Mouse (Mus musculus): Measurements from ENCODE around the gene Creb5. TPM values are rescaled to one million over a fixed set of nuclear protein-coding genes. Genes with fewer than 3 reads are reported as not detected.

Creb5 gene
- polyA plus RNA-seq, 1 experiment from 2014 or later, result 5.4 TPM

DNA sequence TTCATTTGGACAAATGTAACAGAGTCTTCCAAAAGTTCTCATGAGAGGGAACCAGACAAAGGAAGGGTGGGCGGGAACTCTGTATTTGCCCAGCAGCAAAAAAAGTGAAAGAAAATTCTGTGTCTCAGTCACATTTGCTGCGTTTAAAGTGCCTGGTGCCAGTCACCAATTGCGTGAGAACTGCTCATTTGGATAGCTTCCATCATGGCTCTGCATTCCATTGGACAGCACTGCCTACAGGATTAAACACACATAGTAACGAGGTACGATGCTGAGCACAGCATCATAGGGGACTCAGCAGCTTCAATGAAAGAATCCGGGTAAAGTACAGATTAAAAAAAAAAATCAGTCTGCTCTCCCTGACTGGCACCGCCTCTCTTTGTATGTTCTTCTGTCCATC lies 443.4 kb downstream of the Creb5 start:
- no peak for ATAC-seq
- TF ChIP-seq CTCF (IDR thresholded peaks at IDR 0.05), result no peak
- TF ChIP-seq EP300 (IDR thresholded peaks at IDR 0.05), result no peak
- H3K27ac ChIP-seq (ENCODE audit: low read length), result no peak overlapping the region
- H3K36me3 ChIP-seq (ENCODE audit: insufficient read depth, low read length), result no peaks in the 10 kb centered on the region
- no peaks in the 10 kb centered on the region for H3K4me1 ChIP-seq (ENCODE audit: insufficient read depth, low read depth, low read length)
- no peak overlapping the region for H3K4me3 ChIP-seq (ENCODE audit: low read depth, low read length)
- no peaks in the 10 kb centered on the region for H3K27me3 ChIP-seq (replicated peaks; ENCODE audit: insufficient read depth, low read length)
- no peak overlapping the region for H3K9ac ChIP-seq (replicated peaks; ENCODE audit: low read depth)
- DNase-seq (ENCODE audit: low spot score), result no peak
- H3K9me3 ChIP-seq (ENCODE audit: low read length), result no peaks in the 10 kb centered on the region
- 70% methylated on average over 7 of the region's 7 CpGs for WGBS
- H3K4me2 ChIP-seq (replicated peaks; ENCODE audit: low read depth, low read length), result no peak overlapping the region

DNA sequence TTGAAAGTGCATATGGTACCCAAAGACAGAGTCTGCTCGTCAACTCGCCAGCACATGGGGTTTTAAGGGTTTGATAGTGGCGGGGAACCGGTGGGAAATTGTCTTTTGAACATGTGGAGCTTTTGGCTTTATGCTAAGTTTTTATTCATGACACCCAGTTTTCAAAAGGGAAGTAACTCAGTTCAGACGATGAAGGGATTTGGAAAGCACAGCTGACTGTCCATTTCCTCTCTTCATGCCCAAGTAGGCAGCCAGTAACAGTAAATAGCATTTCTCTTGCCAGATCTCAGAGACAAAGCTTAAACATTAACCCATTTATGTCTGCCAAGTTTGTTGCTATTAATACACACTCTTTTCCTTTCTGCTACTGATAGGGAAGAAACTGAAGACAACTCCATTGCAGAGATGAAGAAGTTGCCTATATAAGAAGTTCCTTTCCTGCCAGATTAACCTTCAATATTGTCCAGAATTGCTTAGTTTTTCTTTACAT lies 444.0 kb downstream of the Creb5 start:
- TF ChIP-seq CTCF (IDR thresholded peaks at IDR 0.05), result no peak
- no peak for TF ChIP-seq EP300 (IDR thresholded peaks at IDR 0.05)
- no peaks in the 10 kb centered on the region for H3K36me3 ChIP-seq (ENCODE audit: insufficient read depth, low read length)
- WGBS, result 49% methylated on average over 5 of the region's 5 CpGs

DNA sequence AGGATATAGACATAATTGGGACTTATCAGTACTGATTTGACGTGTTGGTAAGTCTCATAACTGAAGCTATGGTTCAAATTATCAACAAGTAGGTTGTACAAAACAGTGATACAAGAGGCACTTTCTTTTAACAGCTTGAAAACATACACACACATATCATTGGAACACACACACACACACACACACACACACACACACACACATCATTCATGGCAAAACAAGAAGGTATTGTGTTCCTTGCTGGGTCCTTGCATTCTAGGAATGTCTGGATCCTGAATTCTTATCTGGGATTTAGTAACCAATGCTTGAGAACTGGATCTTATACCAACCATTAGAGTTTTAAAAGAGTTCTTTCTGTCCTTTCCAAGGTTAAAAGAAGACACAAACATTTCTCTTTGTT lies 446.5 kb downstream of the Creb5 start:
- no peaks in the 10 kb centered on the region for H3K4me1 ChIP-seq (ENCODE audit: insufficient read depth, low read depth, low read length)
- no peaks in the 10 kb centered on the region for H3K27me3 ChIP-seq (replicated peaks; ENCODE audit: insufficient read depth, low read length)
- no peak overlapping the region for H3K4me3 ChIP-seq (ENCODE audit: low read depth, low read length)
- H3K27ac ChIP-seq (ENCODE audit: low read length), result no peak overlapping the region
- no peak for TF ChIP-seq EP300 (IDR thresholded peaks at IDR 0.05)
- TF ChIP-seq CTCF (IDR thresholded peaks at IDR 0.05), result no peak
- H3K9ac ChIP-seq (replicated peaks; ENCODE audit: low read depth), result no peak overlapping the region
- DNase-seq (ENCODE audit: low spot score), result no peak
- no peaks in the 10 kb centered on the region for H3K9me3 ChIP-seq (ENCODE audit: low read length)
- WGBS, result 79% methylated on average over 1 of the region's 1 CpGs
- ATAC-seq, result no peak
- H3K4me2 ChIP-seq (replicated peaks; ENCODE audit: low read depth, low read length), result no peak overlapping the region
- no peaks in the 10 kb centered on the region for H3K36me3 ChIP-seq (ENCODE audit: insufficient read depth, low read length)

More for the DNA sequence above, 444.0 kb downstream of the Creb5 start:
- Histone ChIP-seq H3K4me3 (ENCODE audit: low read depth, low read length) (no peak overlapping the region), H3K9ac (replicated peaks; ENCODE audit: low read depth) (no peak overlapping the region), H3K27me3 (replicated peaks; ENCODE audit: insufficient read depth, low read length) (no peaks in the 10 kb centered on the region), H3K4me1 (ENCODE audit: insufficient read depth, low read depth, low read length) (no peaks in the 10 kb centered on the region), H3K27ac (ENCODE audit: low read length) (no peak overlapping the region), H3K9me3 (ENCODE audit: low read length) (no peaks in the 10 kb centered on the region), H3K4me2 (replicated peaks; ENCODE audit: low read depth, low read length) (no peak overlapping the region)
- DNase-seq (ENCODE audit: low spot score) (no peak), ATAC-seq (no peak)

DNA sequence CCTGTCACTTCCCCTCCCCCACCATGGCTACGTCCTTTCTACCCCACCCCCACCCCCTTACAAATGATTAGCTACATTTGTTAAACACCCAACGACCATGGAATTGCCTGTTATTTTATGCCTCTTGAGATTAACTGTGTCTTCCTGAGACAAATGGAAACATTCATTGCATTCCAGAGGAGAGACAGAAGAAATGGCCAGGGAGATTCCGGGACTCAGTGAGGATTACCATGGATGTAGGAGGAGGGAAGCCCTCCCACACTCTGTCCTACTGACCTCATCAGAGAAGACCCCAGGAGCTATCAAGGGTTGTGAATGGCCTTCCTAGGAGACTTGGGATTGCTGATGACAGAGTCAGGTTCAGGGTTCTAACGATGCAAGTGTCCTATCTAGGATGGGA lies 446.9 kb downstream of the Creb5 start:
- H3K27ac ChIP-seq (ENCODE audit: low read length), result no peak overlapping the region
- 26% methylated on average over 4 of the region's 4 CpGs for WGBS
- ATAC-seq (no peak), DNase-seq (ENCODE audit: low spot score) (no peak)
- no peak overlapping the region for H3K9ac ChIP-seq (replicated peaks; ENCODE audit: low read depth)
- H3K4me1 ChIP-seq (ENCODE audit: insufficient read depth, low read depth, low read length), result no peaks in the 10 kb centered on the region
- no peak for TF ChIP-seq CTCF (IDR thresholded peaks at IDR 0.05)
- TF ChIP-seq EP300 (IDR thresholded peaks at IDR 0.05), result no peak
- no peaks in the 10 kb centered on the region for H3K9me3 ChIP-seq (ENCODE audit: low read length)
- H3K36me3 ChIP-seq (ENCODE audit: insufficient read depth, low read length), result no peaks in the 10 kb centered on the region
- H3K27me3 ChIP-seq (replicated peaks; ENCODE audit: insufficient read depth, low read length), result no peaks in the 10 kb centered on the region
- no peak overlapping the region for H3K4me2 ChIP-seq (replicated peaks; ENCODE audit: low read depth, low read length)
- H3K4me3 ChIP-seq (ENCODE audit: low read depth, low read length), result no peak overlapping the region

DNA sequence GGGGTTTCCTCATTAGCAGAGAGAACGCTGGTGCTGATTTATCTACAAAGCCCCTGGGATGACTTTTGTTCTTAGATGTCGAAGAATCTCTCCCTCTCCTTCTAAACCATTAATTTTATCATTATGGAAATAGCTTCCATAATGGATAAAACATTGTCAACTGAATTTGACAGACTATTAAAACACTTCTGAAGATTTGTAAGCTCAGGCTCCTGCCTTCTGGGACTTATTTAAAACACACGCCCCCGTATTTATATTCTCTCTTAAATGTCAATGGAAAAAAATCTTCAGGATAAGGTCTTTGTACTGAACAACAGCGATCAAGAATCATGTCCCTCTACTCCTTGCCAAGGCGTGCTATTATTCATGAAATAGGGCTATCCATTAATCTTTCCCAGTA lies 448.6 kb downstream of the Creb5 start:
- Histone ChIP-seq H3K9me3 (ENCODE audit: low read length) (no peaks in the 10 kb centered on the region), H3K9ac (replicated peaks; ENCODE audit: low read depth) (no peak overlapping the region), H3K4me1 (ENCODE audit: insufficient read depth, low read depth, low read length) (no peaks in the 10 kb centered on the region), H3K4me3 (ENCODE audit: low read depth, low read length) (no peak overlapping the region), H3K4me2 (replicated peaks; ENCODE audit: low read depth, low read length) (no peak overlapping the region), H3K27me3 (replicated peaks; ENCODE audit: insufficient read depth, low read length) (no peaks in the 10 kb centered on the region), H3K36me3 (ENCODE audit: insufficient read depth, low read length) (no peaks in the 10 kb centered on the region), H3K27ac (ENCODE audit: low read length) (no peak overlapping the region)
- TF ChIP-seq EP300 (IDR thresholded peaks at IDR 0.05) (no peak), CTCF (IDR thresholded peaks at IDR 0.05) (no peak)
- 62% methylated on average over 6 of the region's 6 CpGs for WGBS
- ATAC-seq (no peak), DNase-seq (ENCODE audit: low spot score) (no peak)

DNA sequence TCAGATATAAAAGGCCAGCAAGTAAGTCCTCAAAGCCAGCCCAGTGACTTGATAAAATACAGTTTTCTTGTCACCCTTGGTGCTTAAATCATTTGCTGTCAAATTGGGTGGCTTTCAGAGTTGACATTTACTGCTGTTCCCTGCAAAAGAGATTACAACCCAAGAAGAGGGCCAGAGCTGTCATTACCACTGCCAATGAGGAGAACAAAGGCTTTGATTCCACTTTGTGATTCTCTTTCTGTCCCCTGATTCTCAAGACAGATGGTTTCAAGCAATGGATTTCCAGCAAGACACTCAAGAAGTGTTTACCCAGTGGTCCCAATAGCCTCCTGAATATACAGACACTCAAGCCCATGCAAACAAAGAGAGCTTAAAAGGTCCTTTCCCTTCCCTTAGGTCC lies 451.1 kb downstream of the Creb5 start:
- ATAC-seq (no peak), DNase-seq (ENCODE audit: low spot score) (no peak)

DNA sequence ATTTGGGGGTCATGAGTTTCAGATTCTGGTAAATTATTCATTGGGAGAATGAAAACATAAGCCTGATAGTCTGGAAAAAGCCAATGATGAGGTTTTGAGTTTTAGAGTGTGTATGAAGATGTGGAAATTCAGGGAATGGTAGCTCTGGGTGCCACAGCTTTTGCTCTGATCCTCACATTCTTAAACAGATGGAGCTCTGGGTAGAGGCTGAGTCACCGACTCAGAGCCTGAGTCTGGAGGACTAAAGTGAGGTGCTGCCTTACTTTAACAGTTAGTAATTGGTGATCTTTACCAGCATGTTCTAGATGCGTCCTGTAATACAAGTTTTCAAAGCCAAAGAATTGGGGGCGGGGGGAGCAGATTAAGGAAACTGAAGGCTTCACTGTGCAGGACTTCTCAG lies 454.2 kb downstream of the Creb5 start:
- ATAC-seq (no peak), DNase-seq (ENCODE audit: low spot score) (no peak)
- Histone ChIP-seq H3K4me1 (ENCODE audit: insufficient read depth, low read depth, low read length) (no peaks in the 10 kb centered on the region), H3K4me2 (replicated peaks; ENCODE audit: low read depth, low read length) (no peak overlapping the region), H3K36me3 (ENCODE audit: insufficient read depth, low read length) (no peaks in the 10 kb centered on the region), H3K9me3 (ENCODE audit: low read length) (no peaks in the 10 kb centered on the region), H3K27ac (ENCODE audit: low read length) (no peak overlapping the region), H3K9ac (replicated peaks; ENCODE audit: low read depth) (no peak overlapping the region), H3K4me3 (ENCODE audit: low read depth, low read length) (no peak overlapping the region), H3K27me3 (replicated peaks; ENCODE audit: insufficient read depth, low read length) (no peaks in the 10 kb centered on the region)
- WGBS, result 83% methylated on average over 3 of the region's 3 CpGs
- no peak for TF ChIP-seq CTCF (IDR thresholded peaks at IDR 0.05)
- no peak for TF ChIP-seq EP300 (IDR thresholded peaks at IDR 0.05)

More for the DNA sequence above, 451.1 kb downstream of the Creb5 start:
- Histone ChIP-seq H3K36me3 (ENCODE audit: insufficient read depth, low read length) (no peaks in the 10 kb centered on the region), H3K9ac (replicated peaks; ENCODE audit: low read depth) (no peak overlapping the region), H3K27ac (ENCODE audit: low read length) (no peak overlapping the region), H3K4me1 (ENCODE audit: insufficient read depth, low read depth, low read length) (no peaks in the 10 kb centered on the region), H3K9me3 (ENCODE audit: low read length) (no peaks in the 10 kb centered on the region), H3K27me3 (replicated peaks; ENCODE audit: insufficient read depth, low read length) (no peaks in the 10 kb centered on the region), H3K4me2 (replicated peaks; ENCODE audit: low read depth, low read length) (no peak overlapping the region), H3K4me3 (ENCODE audit: low read depth, low read length) (no peak overlapping the region)
- no peak for TF ChIP-seq CTCF (IDR thresholded peaks at IDR 0.05)
- TF ChIP-seq EP300 (IDR thresholded peaks at IDR 0.05), result no peak

Other genes with a start within 250 kb of the Creb5 start
- 3.9 and 4.3 TPM in 2 replicates for gene Jazf1, start 218.6 kb upstream of the Creb5 start, polyA plus RNA-seq (2015; fragmentation: Nextera tagmentation; extraction: Ambion mirVana)

All from lung, postnatal 0 days (tissue).